Mouse (Mus musculus) frontal cortex, postnatal 14 days (tissue): ENCODE measurements around the gene Tmem177.

Experiments
- DNase-seq, 2 experiments: peaks; one replicate each; pipeline ENCODE4 v3.0.0; 2022; ENCODE audit warnings: low spot score in 2 of 2

The Tmem177 gene

GRCm38 (mm10) chr1:119912953-119913814 is at the start of gene Tmem177:
Gene Tmem177 (minus strand): TSS chr1:119913208.
- peak; percentile 77 to 89 for DNase-seq

- DNase-seq = no peak
Measured at GRCm38 (mm10) chr1:119959920-119960319, 46.9 kb upstream of the Tmem177 start.

- DNase-seq = no peak
Measured at GRCm38 (mm10) chr1:119959464-119959863, 46.5 kb upstream of the Tmem177 start.

GRCm38 (mm10) chr1:119957716-119958222 is 44.8 kb upstream of the Tmem177 start:
- DNase-seq = no peak

GRCm38 (mm10) chr1:119954680-119955079 is 41.7 kb upstream of the Tmem177 start:
- DNase-seq = no peak

- DNase-seq = no peak
Measured at GRCm38 (mm10) chr1:119953456-119953855, 40.4 kb upstream of the Tmem177 start.

GRCm38 (mm10) chr1:119950086-119950485 is 37.1 kb upstream of the Tmem177 start:
- no peak for DNase-seq

- no peak for DNase-seq
Measured at GRCm38 (mm10) chr1:119936861-119937260, 23.9 kb upstream of the Tmem177 start.

- no peak for DNase-seq
Measured at GRCm38 (mm10) chr1:119931421-119932150, 18.6 kb upstream of the Tmem177 start.

GRCm38 (mm10) chr1:119929715-119930114 is 16.7 kb upstream of the Tmem177 start:
- DNase-seq = no peak

- no peak for DNase-seq
Measured at GRCm38 (mm10) chr1:119919299-119919698, 6.3 kb upstream of the Tmem177 start.

GRCm38 (mm10) chr1:119916823-119917371 is 3.9 kb upstream of the Tmem177 start:
- no peak for DNase-seq

- DNase-seq = no peak
Measured at GRCm38 (mm10) chr1:119907206-119907748, 5.7 kb downstream of the Tmem177 start.

- no peak for DNase-seq
Measured at GRCm38 (mm10) chr1:119903231-119903620, 9.8 kb downstream of the Tmem177 start.

GRCm38 (mm10) chr1:119902551-119903230 is 10.3 kb downstream of the Tmem177 start:
- no peak for DNase-seq

GRCm38 (mm10) chr1:119899195-119900123 is 13.5 kb downstream of the Tmem177 start:
- DNase-seq = peak; percentile 45 to 66

GRCm38 (mm10) chr1:119894936-119895335 is 18.1 kb downstream of the Tmem177 start:
- no peak for DNase-seq

- DNase-seq = no peak
Measured at GRCm38 (mm10) chr1:119893600-119893999, 19.4 kb downstream of the Tmem177 start.

GRCm38 (mm10) chr1:119892933-119893332 is 20.1 kb downstream of the Tmem177 start:
- no peak for DNase-seq

- DNase-seq = no peak
Measured at GRCm38 (mm10) chr1:119891865-119892264, 21.1 kb downstream of the Tmem177 start.
